Mouse (Mus musculus): ENCODE data around the gene Scarb1. TPM values are rescaled to one million over a fixed set of nuclear protein-coding genes. Genes with fewer than 3 reads are reported as not detected.

Scarb1 gene
- polyA plus RNA-seq, 1 experiment from 2014 or later: 44.4 TPM

- Histone ChIP-seq H3K4me2 (ENCODE audit: low read depth, low read length) (no peak overlapping the region), H3K4me3 (ENCODE audit: low read depth, low read length) (no peak overlapping the region), H3K27ac (replicated peaks; ENCODE audit: low read depth, low read length) (no peak overlapping the region), H3K36me3 (ENCODE audit: control insufficient read depth, insufficient read depth, low read length) (no peaks in the 10 kb centered on the region), H3K9ac (ENCODE audit: low read depth, low read length) (no peak overlapping the region), H3K9me3 (ENCODE audit: control insufficient read depth, low read length) (no peaks in the 10 kb centered on the region), H3K4me1 (ENCODE audit: control insufficient read depth, insufficient read depth, low read length) (no peaks in the 10 kb centered on the region), H3K27me3 (replicated peaks; ENCODE audit: control insufficient read depth, insufficient read depth, low read length) (no peaks in the 10 kb centered on the region)
- ATAC-seq (ENCODE audit: low read depth): no peak
- 87% methylated on average over 6 of the region's 6 CpGs for WGBS
- DNase-seq (ENCODE audit: low spot score): no peak
Observed at GRCm38 (mm10) chr5:125323128-125323527, 17.8 kb downstream of the Scarb1 start.

- H3K4me3 ChIP-seq (ENCODE audit: low read depth, low read length): no peak overlapping the region
- no peak for ATAC-seq (ENCODE audit: low read depth)
Observed at GRCm38 (mm10) chr5:125321836-125322235, 19.1 kb downstream of the Scarb1 start.

GRCm38 (mm10) chr5:125319057-125319800 lies 21.7 kb downstream of the Scarb1 start:
- H3K36me3 ChIP-seq (ENCODE audit: control insufficient read depth, insufficient read depth, low read length): no peaks in the 10 kb centered on the region
- H3K27ac ChIP-seq (replicated peaks; ENCODE audit: low read depth, low read length): peak overlapping the region; percentile 64
- 61% methylated on average over 16 of the region's 16 CpGs for WGBS
- H3K9me3 ChIP-seq (ENCODE audit: control insufficient read depth, low read length): 0 out of 2 replicates have a peak, but pooled peaks cover 4% of the 10 kb centered on the region
- ATAC-seq (ENCODE audit: low read depth) (peak; percentile 75), DNase-seq (ENCODE audit: low spot score) (peak; percentile 93)
- no peaks in the 10 kb centered on the region for H3K4me1 ChIP-seq (ENCODE audit: control insufficient read depth, insufficient read depth, low read length)
- no peak overlapping the region for H3K9ac ChIP-seq (ENCODE audit: low read depth, low read length)
- no peak overlapping the region for H3K4me2 ChIP-seq (ENCODE audit: low read depth, low read length)
- H3K27me3 ChIP-seq (replicated peaks; ENCODE audit: control insufficient read depth, insufficient read depth, low read length): no peaks in the 10 kb centered on the region
- H3K4me3 ChIP-seq (ENCODE audit: low read depth, low read length): no peak overlapping the region

More at GRCm38 (mm10) chr5:125321836-125322235, 19.1 kb downstream of the Scarb1 start:
- Histone ChIP-seq H3K9ac (ENCODE audit: low read depth, low read length) (no peak overlapping the region), H3K4me1 (ENCODE audit: control insufficient read depth, insufficient read depth, low read length) (no peaks in the 10 kb centered on the region), H3K36me3 (ENCODE audit: control insufficient read depth, insufficient read depth, low read length) (no peaks in the 10 kb centered on the region), H3K4me2 (ENCODE audit: low read depth, low read length) (no peak overlapping the region), H3K27me3 (replicated peaks; ENCODE audit: control insufficient read depth, insufficient read depth, low read length) (no peaks in the 10 kb centered on the region), H3K9me3 (ENCODE audit: control insufficient read depth, low read length) (no peaks in the 10 kb centered on the region), H3K27ac (replicated peaks; ENCODE audit: low read depth, low read length) (no peak overlapping the region)
- 66% methylated on average over 3 of the region's 3 CpGs for WGBS
- no peak for DNase-seq (ENCODE audit: low spot score)

GRCm38 (mm10) chr5:125317953-125318352 lies 22.9 kb downstream of the Scarb1 start:
- no peaks in the 10 kb centered on the region for H3K27me3 ChIP-seq (replicated peaks; ENCODE audit: control insufficient read depth, insufficient read depth, low read length)
- ATAC-seq (ENCODE audit: low read depth) (no peak), DNase-seq (ENCODE audit: low spot score) (no peak)
- 0 out of 2 replicates have a peak, but pooled peaks cover 4% of the 10 kb centered on the region for H3K9me3 ChIP-seq (ENCODE audit: control insufficient read depth, low read length)
- H3K4me2 ChIP-seq (ENCODE audit: low read depth, low read length): no peak overlapping the region
- H3K4me3 ChIP-seq (ENCODE audit: low read depth, low read length): no peak overlapping the region
- no peaks in the 10 kb centered on the region for H3K4me1 ChIP-seq (ENCODE audit: control insufficient read depth, insufficient read depth, low read length)
- H3K27ac ChIP-seq (replicated peaks; ENCODE audit: low read depth, low read length): no peak overlapping the region
- no peak overlapping the region for H3K9ac ChIP-seq (ENCODE audit: low read depth, low read length)
- WGBS: 92% methylated on average over 8 of the region's 8 CpGs
- H3K36me3 ChIP-seq (ENCODE audit: control insufficient read depth, insufficient read depth, low read length): no peaks in the 10 kb centered on the region

GRCm38 (mm10) chr5:125317296-125317695 lies 23.6 kb downstream of the Scarb1 start:
- H3K9me3 ChIP-seq (ENCODE audit: control insufficient read depth, low read length): 0 out of 2 replicates have a peak, but pooled peaks cover 4% of the 10 kb centered on the region
- no peak overlapping the region for H3K4me2 ChIP-seq (ENCODE audit: low read depth, low read length)
- 80% methylated on average over 7 of the region's 7 CpGs for WGBS
- no peaks in the 10 kb centered on the region for H3K36me3 ChIP-seq (ENCODE audit: control insufficient read depth, insufficient read depth, low read length)
- H3K27me3 ChIP-seq (replicated peaks; ENCODE audit: control insufficient read depth, insufficient read depth, low read length): no peaks in the 10 kb centered on the region
- H3K4me3 ChIP-seq (ENCODE audit: low read depth, low read length): no peak overlapping the region
- no peak overlapping the region for H3K27ac ChIP-seq (replicated peaks; ENCODE audit: low read depth, low read length)
- H3K4me1 ChIP-seq (ENCODE audit: control insufficient read depth, insufficient read depth, low read length): no peaks in the 10 kb centered on the region
- no peak for ATAC-seq (ENCODE audit: low read depth)
- no peak for DNase-seq (ENCODE audit: low spot score)
- no peak overlapping the region for H3K9ac ChIP-seq (ENCODE audit: low read depth, low read length)

GRCm38 (mm10) chr5:125316771-125317170 lies 24.1 kb downstream of the Scarb1 start:
- ATAC-seq (ENCODE audit: low read depth) (no peak), DNase-seq (ENCODE audit: low spot score) (no peak)
- no peak overlapping the region for H3K9ac ChIP-seq (ENCODE audit: low read depth, low read length)
- no peaks in the 10 kb centered on the region for H3K27me3 ChIP-seq (replicated peaks; ENCODE audit: control insufficient read depth, insufficient read depth, low read length)
- 80% methylated on average over 2 of the region's 2 CpGs for WGBS
- H3K27ac ChIP-seq (replicated peaks; ENCODE audit: low read depth, low read length): no peak overlapping the region
- H3K9me3 ChIP-seq (ENCODE audit: control insufficient read depth, low read length): 0 out of 2 replicates have a peak, but pooled peaks cover 4% of the 10 kb centered on the region
- H3K36me3 ChIP-seq (ENCODE audit: control insufficient read depth, insufficient read depth, low read length): no peaks in the 10 kb centered on the region
- H3K4me2 ChIP-seq (ENCODE audit: low read depth, low read length): no peak overlapping the region
- no peak overlapping the region for H3K4me3 ChIP-seq (ENCODE audit: low read depth, low read length)
- no peaks in the 10 kb centered on the region for H3K4me1 ChIP-seq (ENCODE audit: control insufficient read depth, insufficient read depth, low read length)

- no peaks in the 10 kb centered on the region for H3K36me3 ChIP-seq (ENCODE audit: control insufficient read depth, insufficient read depth, low read length)
- H3K4me2 ChIP-seq (ENCODE audit: low read depth, low read length): no peak overlapping the region
- no peak overlapping the region for H3K4me3 ChIP-seq (ENCODE audit: low read depth, low read length)
- H3K9me3 ChIP-seq (ENCODE audit: control insufficient read depth, low read length): 0 out of 2 replicates have a peak, but pooled peaks cover 4% of the 10 kb centered on the region
- 100% methylated on average over 1 of the region's 1 CpGs for WGBS
- H3K27me3 ChIP-seq (replicated peaks; ENCODE audit: control insufficient read depth, insufficient read depth, low read length): no peaks in the 10 kb centered on the region
- ATAC-seq (ENCODE audit: low read depth) (no peak), DNase-seq (ENCODE audit: low spot score) (no peak)
- no peaks in the 10 kb centered on the region for H3K4me1 ChIP-seq (ENCODE audit: control insufficient read depth, insufficient read depth, low read length)
- H3K27ac ChIP-seq (replicated peaks; ENCODE audit: low read depth, low read length): no peak overlapping the region
- H3K9ac ChIP-seq (ENCODE audit: low read depth, low read length): no peak overlapping the region
Observed at GRCm38 (mm10) chr5:125315110-125315509, 25.8 kb downstream of the Scarb1 start.

- no peaks in the 10 kb centered on the region for H3K4me1 ChIP-seq (ENCODE audit: control insufficient read depth, insufficient read depth, low read length)
- H3K4me2 ChIP-seq (ENCODE audit: low read depth, low read length): no peak overlapping the region
- H3K27me3 ChIP-seq (replicated peaks; ENCODE audit: control insufficient read depth, insufficient read depth, low read length): no peaks in the 10 kb centered on the region
- H3K9me3 ChIP-seq (ENCODE audit: control insufficient read depth, low read length): 0 out of 2 replicates have a peak, but pooled peaks cover 4% of the 10 kb centered on the region
- WGBS: 73% methylated on average over 11 of the region's 11 CpGs
- ATAC-seq (ENCODE audit: low read depth): no peak
- H3K27ac ChIP-seq (replicated peaks; ENCODE audit: low read depth, low read length): no peak overlapping the region
- no peak for DNase-seq (ENCODE audit: low spot score)
- no peaks in the 10 kb centered on the region for H3K36me3 ChIP-seq (ENCODE audit: control insufficient read depth, insufficient read depth, low read length)
- no peak overlapping the region for H3K4me3 ChIP-seq (ENCODE audit: low read depth, low read length)
- H3K9ac ChIP-seq (ENCODE audit: low read depth, low read length): no peak overlapping the region
Observed at GRCm38 (mm10) chr5:125313991-125314390, 26.9 kb downstream of the Scarb1 start.

Measured in embryonic facial prominence, embryonic 14.5 days (tissue).